Mouse (Mus musculus) lung, adult 2 months (tissue): ENCODE results near the gene Pcx.

Experiments used
- CTCF ChIP-seq: fragments of 200-500 bp; IDR thresholded peaks from 2 replicates; pipeline ENCODE4 v1.5.1; 2011; ENCODE audit warnings: mild to moderate bottlenecking, low read length, control low read depth; ENCODE audit not compliant: insufficient read depth
- POLR2A ChIP-seq: fragments of 200-500 bp; IDR thresholded peaks from 2 replicates; pipeline ENCODE4 v1.6.1; 2011; ENCODE audit warnings: low read depth, mild to moderate bottlenecking, control low read depth, low read length, borderline replicate concordance; ENCODE audit errors: extremely low read depth

DNA sequence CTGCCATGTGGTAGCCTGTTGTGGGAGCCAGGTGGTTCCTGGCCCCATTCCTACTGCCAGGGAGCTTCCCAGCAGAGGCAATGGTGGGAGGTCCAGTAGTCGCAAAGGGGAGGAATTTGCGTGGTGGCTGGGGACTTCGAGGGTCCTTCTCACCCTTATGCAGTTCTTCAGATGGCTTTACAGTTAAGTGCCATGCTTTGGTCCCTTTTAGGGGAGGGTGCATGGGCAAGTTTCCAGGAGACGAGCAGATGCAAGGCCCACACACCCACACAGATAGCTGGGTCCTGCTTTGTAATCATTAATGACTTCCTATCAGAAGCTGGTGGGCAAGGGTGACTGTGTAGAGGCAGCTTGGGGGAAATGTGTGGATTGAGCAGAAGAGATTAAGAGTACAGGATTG lies 106.3 kb downstream of the Pcx start:
- TF ChIP-seq CTCF (no peak), POLR2A (no peak)
